Mouse (Mus musculus) left cerebral cortex, adult 2 months (tissue): ENCODE measurements around the gene Nr4a1. TPM values are rescaled to one million over a fixed set of nuclear protein-coding genes. Genes with fewer than 3 reads are reported as not detected.

Experiments used
- DNase-seq, 2 experiments: peaks; one replicate each; pipeline ENCODE4 v3.0.0; 2021 to 2022; ENCODE audit warnings: low spot score in 2 of 2, mixed read lengths in 1 of 2; ENCODE audit errors: extremely low spot score in 1 of 2
- H3K27ac ChIP-seq: fragments of 200-600 bp; 2 replicates; pipeline ENCODE4 v1.8.1; 2022
- H3K4me3 ChIP-seq: fragments of 200-600 bp; 2 replicates; pipeline ENCODE4 v1.8.1; 2022
- CTCF ChIP-seq: fragments of 200-600 bp; IDR thresholded peaks from 2 replicates; pipeline ENCODE4 v1.8.1; 2022; ENCODE audit warnings: antibody characterized with exemption, mild to moderate bottlenecking, moderate library complexity
- intact Hi-C: fragments of 180-260 bp; cut with DNase I; formaldehyde crosslinking; loops from one replicate; pipeline ENCODE4 v1.15.1; 2025
- total RNA-seq, 2 experiments: library from RNA; stranded (reverse); gene quantifications; 2 replicates each; pipeline ENCODE4 v1.2.3; 2021

The Nr4a1 gene
- total RNA-seq, 2 experiments from 2014 or later: 155 to 210 TPM

- intact Hi-C loops: no loop called here
- H3K27ac ChIP-seq: no peak overlapping the region
- DNase-seq: no peak
- no peak overlapping the region for H3K4me3 ChIP-seq
- no peak for TF ChIP-seq CTCF
These were observed 24.5 kb downstream of the Nr4a1 start for GRCm38 (mm10) chr15:101278589-101278988.

GRCm38 (mm10) chr15:101279430-101279999 is 25.4 kb downstream of the Nr4a1 start:
- no peak for DNase-seq
- Histone ChIP-seq H3K27ac (no peak overlapping the region), H3K4me3 (no peak overlapping the region)
- intact Hi-C loops: no loop called here
- no peak for TF ChIP-seq CTCF

GRCm38 (mm10) chr15:101282471-101282870 is 28.4 kb downstream of the Nr4a1 start:
- DNase-seq: no peak
- no peak overlapping the region for H3K4me3 ChIP-seq
- intact Hi-C loops: no loop called here
- H3K27ac ChIP-seq: no peak overlapping the region
- TF ChIP-seq CTCF: no peak

GRCm38 (mm10) chr15:101283183-101283910 is 29.3 kb downstream of the Nr4a1 start:
- intact Hi-C loops: loop anchor here (1.0 kb wide), 2 partner anchors 43 to 62 kb away; no protein-coding TSS in a partner anchor
- H3K4me3 ChIP-seq: peak overlapping the region; percentile 86
- TF ChIP-seq CTCF: peak; percentile 70
- peak overlapping the region; percentile 99 for H3K27ac ChIP-seq
- DNase-seq: peak in 1 of 2 experiments; percentile 62

- H3K4me3 ChIP-seq: peak within 1 kb of the TSS; percentile 86
- peak; percentile 91 for TF ChIP-seq CTCF
- H3K27ac ChIP-seq: peak within 1 kb of the TSS; percentile 99
- intact Hi-C loops: loop anchor here (1.0 kb wide), 2 partner anchors 44 to 63 kb away; no protein-coding TSS in a partner anchor
- DNase-seq: peak; percentile 90 to 91
These were observed 30.1 kb downstream of the Nr4a1 start, which contains the start of gene Atg101 for GRCm38 (mm10) chr15:101283911-101284750. Gene Atg101 (plus strand): TSS chr15:101284272.

- TF ChIP-seq CTCF: peak; percentile 38
- intact Hi-C loops: no loop called here
These were observed 32.2 kb downstream of the Nr4a1 start for GRCm38 (mm10) chr15:101286129-101286770.

GRCm38 (mm10) chr15:101287361-101287760 is 33.3 kb downstream of the Nr4a1 start:
- no peak for DNase-seq
- TF ChIP-seq CTCF: no peak
- no peak overlapping the region for H3K4me3 ChIP-seq
- intact Hi-C loops: no loop called here
- H3K27ac ChIP-seq: no peak overlapping the region

More at GRCm38 (mm10) chr15:101286129-101286770, 32.2 kb downstream of the Nr4a1 start:
- H3K4me3 ChIP-seq: no peak overlapping the region
- H3K27ac ChIP-seq: no peak overlapping the region
- no peak for DNase-seq

- intact Hi-C loops: no loop called here
- no peak for TF ChIP-seq CTCF
- DNase-seq: no peak
- no peak overlapping the region for H3K4me3 ChIP-seq
- H3K27ac ChIP-seq: no peak overlapping the region
These were observed 36.3 kb downstream of the Nr4a1 start for GRCm38 (mm10) chr15:101290354-101290753.

GRCm38 (mm10) chr15:101292012-101292411 is 37.9 kb downstream of the Nr4a1 start:
- Histone ChIP-seq H3K27ac (no peak overlapping the region), H3K4me3 (no peak overlapping the region)
- intact Hi-C loops: no loop called here
- DNase-seq: no peak
- no peak for TF ChIP-seq CTCF

GRCm38 (mm10) chr15:101293025-101293621 is 39.1 kb downstream of the Nr4a1 start, which contains the start of gene 6030408B16Rik:
Gene 6030408B16Rik (plus strand): TSS chr15:101293212.
- intact Hi-C loops: no loop called here
- no peak within 1 kb of the TSS for H3K27ac ChIP-seq
- H3K4me3 ChIP-seq: no peak within 1 kb of the TSS
- no peak for TF ChIP-seq CTCF
- no peak for DNase-seq
